Mouse (Mus musculus): ENCODE results near the gene Olfr172.
A peak's percentile ranks its signal among the peaks of the same experiment; 100 is the strongest.

Gene Olfr172

GRCm38 (mm10) chr16:58763076-58763475 lies at the start of gene Olfr172:
TSS of gene Olfr172 (minus strand) at chr16:58763176.
- DNase-seq (ENCODE audit: low read depth, low spot score) = no peak

- no peak for DNase-seq (ENCODE audit: low read depth, low spot score)
Observed at GRCm38 (mm10) chr16:58800168-58800567, 37.2 kb upstream of the Olfr172 start, which contains the start of gene Olfr173. TSS of gene Olfr173 (minus strand) at chr16:58800268.

GRCm38 (mm10) chr16:58756191-58756590 lies 6.8 kb downstream of the Olfr172 start:
- DNase-seq (ENCODE audit: low read depth, low spot score) = no peak

GRCm38 (mm10) chr16:58751314-58751713 lies 11.7 kb downstream of the Olfr172 start:
- peak; percentile 23 for DNase-seq (ENCODE audit: low read depth, low spot score)

- no peak for DNase-seq (ENCODE audit: low read depth, low spot score)
Observed at GRCm38 (mm10) chr16:58746715-58747114, 16.3 kb downstream of the Olfr172 start.

- no peak for DNase-seq (ENCODE audit: low read depth, low spot score)
Observed at GRCm38 (mm10) chr16:58740751-58741150, 22.2 kb downstream of the Olfr172 start.

GRCm38 (mm10) chr16:58738800-58739199 lies 24.2 kb downstream of the Olfr172 start:
- DNase-seq (ENCODE audit: low read depth, low spot score) = peak; percentile 17

- no peak for DNase-seq (ENCODE audit: low read depth, low spot score)
Observed at GRCm38 (mm10) chr16:58738205-58738604, 24.8 kb downstream of the Olfr172 start.

GRCm38 (mm10) chr16:58728176-58728671 lies 34.8 kb downstream of the Olfr172 start:
- peak; percentile 11 for DNase-seq (ENCODE audit: low read depth, low spot score)

GRCm38 (mm10) chr16:58727477-58728131 lies 35.4 kb downstream of the Olfr172 start, which contains the start of gene Cldnd1:
TSS of gene Cldnd1 (plus strand) at chr16:58727910.
- DNase-seq (ENCODE audit: low read depth, low spot score) = peak; percentile 98

- no peak for DNase-seq (ENCODE audit: low read depth, low spot score)
Observed at GRCm38 (mm10) chr16:58726680-58727476, 36.1 kb downstream of the Olfr172 start.

GRCm38 (mm10) chr16:58722292-58722691 lies 40.7 kb downstream of the Olfr172 start:
- DNase-seq (ENCODE audit: low read depth, low spot score) = no peak

GRCm38 (mm10) chr16:58718666-58719120 lies 44.3 kb downstream of the Olfr172 start, which contains the start of gene Gpr15:
TSS of gene Gpr15 (minus strand) at chr16:58719070.
- no peak for DNase-seq (ENCODE audit: low read depth, low spot score)

GRCm38 (mm10) chr16:58715018-58715417 lies 48.0 kb downstream of the Olfr172 start:
- DNase-seq (ENCODE audit: low read depth, low spot score) = no peak

GRCm38 (mm10) chr16:58713128-58713527 lies 49.8 kb downstream of the Olfr172 start:
- DNase-seq (ENCODE audit: low read depth, low spot score) = no peak

GRCm38 (mm10) chr16:58712221-58712620 lies 50.8 kb downstream of the Olfr172 start:
- DNase-seq (ENCODE audit: low read depth, low spot score) = no peak

Data from ES-CJ7 (cell line).